Mouse (Mus musculus): ENCODE results near the gene Ide. TPM values are rescaled to one million over a fixed set of nuclear protein-coding genes. Genes with fewer than 3 reads are reported as not detected.

Gene Ide
- total RNA-seq (2021) (10 to 100 TPM; 52.2 to 99.8 TPM), polyA plus RNA-seq (2012; rRNA removed) (24.0 and 50.6 TPM in 2 replicates)
- long read RNA-seq, full-length matches to known transcripts: 22 of 44 reads
- long read RNA-seq, partial matches to known transcripts: 4 of 44 reads
- long read RNA-seq, other reads (novel, unspliced or antisense): 18 of 44 reads

DNA sequence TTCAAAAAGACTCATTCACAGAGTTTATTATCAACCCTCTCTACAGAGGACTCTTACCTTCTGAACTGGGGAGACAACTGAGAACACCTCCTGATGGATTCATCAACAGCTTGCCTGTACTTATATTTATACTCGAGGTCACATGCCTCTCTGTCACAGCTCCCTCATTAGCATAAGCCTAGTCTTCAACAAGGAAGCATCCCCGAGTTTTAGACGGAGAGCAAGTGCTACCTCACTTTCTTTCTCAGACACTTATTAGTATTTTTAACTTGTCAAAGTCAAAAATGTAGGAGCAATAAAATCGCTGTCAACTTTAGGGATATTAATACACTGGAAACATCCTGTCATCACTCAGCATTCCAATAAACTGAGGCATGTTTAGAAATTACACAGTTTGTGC, at the start of gene Ide:
Ide (minus strand) TSS at position 101 of the 400 bp plus-strand sequence.
- H3K9ac ChIP-seq (ENCODE audit: low read depth, low read length): no peak within 1 kb of the TSS
- no peak within 1 kb of the TSS for H3K4me3 ChIP-seq
- no peak for TF ChIP-seq EP300 (IDR thresholded peaks at IDR 0.05; ENCODE audit: insufficient read depth, low read depth, low read length)
- no peak for TF ChIP-seq POLR2A (IDR thresholded peaks at IDR 0.05; ENCODE audit: insufficient read depth, low read depth, low read length)
- no peak for TF ChIP-seq CTCF (IDR thresholded peaks at IDR 0.05)
- no peaks in the 10 kb centered on the region for H3K27me3 ChIP-seq (ENCODE audit: control insufficient read depth, insufficient read depth, low read length)
- 67% methylated on average over 4 of the region's 4 CpGs for WGBS
- H3K27ac ChIP-seq: no peak within 1 kb of the TSS
- no peaks in the 10 kb centered on the region for H3K79me2 ChIP-seq (replicated peaks; ENCODE audit: control insufficient read depth, insufficient read depth, low read length)
- intact Hi-C loops (cut with DNase I): no loop called here
- H3K4me1 ChIP-seq (ENCODE audit: control insufficient read depth, insufficient read depth, low read length): peaks cover 1% of the 10 kb centered on the region; the same call in 1 of the 2 replicates
- DNase-seq: no peak
- no peaks in the 10 kb centered on the region; the same call in 1 of the 2 replicates for H3K36me3 ChIP-seq (ENCODE audit: control insufficient read depth, insufficient read depth, low read length)

DNA sequence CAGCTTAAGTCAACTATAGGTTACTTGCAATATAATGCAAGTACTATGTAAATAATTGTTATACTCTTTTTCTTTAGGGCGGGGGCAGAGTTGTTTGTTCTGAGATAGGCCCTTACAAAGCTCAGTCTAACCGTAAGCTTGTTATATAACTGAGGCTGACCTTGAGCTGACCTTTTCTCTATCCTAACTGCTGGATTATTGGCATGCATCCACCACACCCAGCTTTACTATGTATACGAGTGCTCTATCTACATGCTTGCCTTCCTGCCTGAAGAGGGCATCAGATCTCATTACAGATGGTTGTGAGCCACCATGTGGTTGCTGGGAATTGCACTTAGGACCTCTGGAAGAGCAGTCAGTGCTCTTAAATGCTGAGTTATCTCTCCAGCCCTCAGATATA, 48.5 kb upstream of the Ide start:
- TF ChIP-seq POLR2A (IDR thresholded peaks at IDR 0.05; ENCODE audit: insufficient read depth, low read depth, low read length) (no peak), CTCF (IDR thresholded peaks at IDR 0.05) (no peak), EP300 (IDR thresholded peaks at IDR 0.05; ENCODE audit: insufficient read depth, low read depth, low read length) (no peak)
- H3K36me3 ChIP-seq (ENCODE audit: control insufficient read depth, insufficient read depth, low read length): no peaks in the 10 kb centered on the region
- H3K9ac ChIP-seq (ENCODE audit: low read depth, low read length): no peak overlapping the region
- DNase-seq: no peak
- H3K4me3 ChIP-seq: no peak overlapping the region
- no peak overlapping the region for H3K27ac ChIP-seq
- intact Hi-C loops (cut with DNase I): no loop called here
- WGBS: 76% methylated on average over 3 of the region's 3 CpGs
- no peaks in the 10 kb centered on the region for H3K4me1 ChIP-seq (ENCODE audit: control insufficient read depth, insufficient read depth, low read length)
- H3K79me2 ChIP-seq (replicated peaks; ENCODE audit: control insufficient read depth, insufficient read depth, low read length): peaks cover 2% of the 10 kb centered on the region; the same call in 1 of the 2 replicates
- no peaks in the 10 kb centered on the region for H3K27me3 ChIP-seq (ENCODE audit: control insufficient read depth, insufficient read depth, low read length)

DNA sequence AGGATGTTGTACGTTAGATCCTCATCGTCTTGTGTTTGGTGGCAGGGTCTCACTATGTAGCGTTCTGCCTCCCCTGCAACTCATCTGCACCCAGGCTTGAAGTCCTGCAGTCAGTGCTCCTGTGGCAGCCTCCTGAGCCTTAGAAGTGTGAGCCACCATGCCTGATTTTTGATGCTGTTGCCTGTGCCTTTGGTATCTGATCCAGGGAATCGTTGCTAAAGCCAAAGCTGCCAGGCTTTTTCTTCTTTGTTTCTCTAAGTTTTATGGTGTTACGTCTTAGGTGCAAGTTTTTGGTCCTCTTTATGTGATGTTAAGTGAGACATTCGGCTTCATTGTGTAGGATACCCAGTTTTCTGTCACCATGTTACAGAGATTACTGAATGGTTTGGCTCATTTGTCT, 41.2 kb upstream of the Ide start:
- H3K36me3 ChIP-seq (ENCODE audit: control insufficient read depth, insufficient read depth, low read length): no peaks in the 10 kb centered on the region; the same call in 1 of the 2 replicates
- TF ChIP-seq EP300 (IDR thresholded peaks at IDR 0.05; ENCODE audit: insufficient read depth, low read depth, low read length): no peak
- TF ChIP-seq POLR2A (IDR thresholded peaks at IDR 0.05; ENCODE audit: insufficient read depth, low read depth, low read length): no peak
- no peak for TF ChIP-seq CTCF (IDR thresholded peaks at IDR 0.05)
- H3K27me3 ChIP-seq (ENCODE audit: control insufficient read depth, insufficient read depth, low read length): no peaks in the 10 kb centered on the region
- H3K79me2 ChIP-seq (replicated peaks; ENCODE audit: control insufficient read depth, insufficient read depth, low read length): peaks cover 2% of the 10 kb centered on the region; the same call in 1 of the 2 replicates
- DNase-seq: no peak
- no peak overlapping the region for H3K27ac ChIP-seq
- no peak overlapping the region for H3K4me3 ChIP-seq
- no peak overlapping the region for H3K9ac ChIP-seq (ENCODE audit: low read depth, low read length)
- intact Hi-C loops (cut with DNase I): loop anchor here (1.0 to 10.0 kb wide), 3 partner anchors 112 to 1294 kb away; partner anchors contain the start of gene Rpp30
- no peaks in the 10 kb centered on the region; the same call in 1 of the 2 replicates for H3K4me1 ChIP-seq (ENCODE audit: control insufficient read depth, insufficient read depth, low read length)
- 80% methylated on average over 6 of the region's 6 CpGs for WGBS

DNA sequence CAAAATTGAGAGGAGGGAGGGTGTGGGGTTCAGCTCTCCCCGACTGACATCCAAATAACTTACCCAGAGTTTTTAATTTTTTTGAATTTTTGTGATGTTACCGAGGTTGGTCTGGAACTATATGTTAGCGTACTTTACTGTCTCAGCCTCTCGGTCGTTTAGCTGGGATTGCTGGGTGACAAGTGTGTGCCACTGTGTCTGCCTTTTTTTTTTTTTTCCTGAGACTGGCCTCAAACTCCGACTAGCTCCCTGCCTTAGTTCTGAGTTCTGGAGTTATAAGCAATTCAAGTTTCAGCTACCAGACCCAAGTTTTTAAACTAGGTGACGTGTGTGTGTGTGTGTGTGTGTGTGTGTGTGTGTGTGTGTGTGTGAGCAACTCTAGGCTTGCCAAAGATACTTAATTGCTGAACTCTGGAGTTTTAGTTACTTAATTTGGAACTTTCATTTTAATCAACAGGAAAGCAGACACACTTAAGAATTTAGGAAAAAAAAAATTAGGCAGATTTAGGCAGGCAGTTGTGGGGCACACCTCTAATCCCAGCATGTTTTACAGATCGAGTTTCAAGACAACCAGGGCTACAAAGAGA, 39.8 kb upstream of the Ide start:
- Histone ChIP-seq H3K4me1 (ENCODE audit: control insufficient read depth, insufficient read depth, low read length) (no peaks in the 10 kb centered on the region; the same call in 1 of the 2 replicates), H3K9ac (ENCODE audit: low read depth, low read length) (no peak overlapping the region), H3K4me3 (no peak overlapping the region), H3K79me2 (replicated peaks; ENCODE audit: control insufficient read depth, insufficient read depth, low read length) (peaks cover 2% of the 10 kb centered on the region; the same call in 1 of the 2 replicates), H3K27ac (no peak overlapping the region), H3K36me3 (ENCODE audit: control insufficient read depth, insufficient read depth, low read length) (no peaks in the 10 kb centered on the region; the same call in 1 of the 2 replicates), H3K27me3 (ENCODE audit: control insufficient read depth, insufficient read depth, low read length) (no peaks in the 10 kb centered on the region)
- 10% methylated on average over 8 of the region's 8 CpGs for WGBS
- intact Hi-C loops (cut with DNase I): loop anchor here (5.0 to 10.0 kb wide), 2 partner anchors 110 to 1293 kb away; partner anchors contain the start of gene Rpp30
- DNase-seq: no peak
- TF ChIP-seq EP300 (IDR thresholded peaks at IDR 0.05; ENCODE audit: insufficient read depth, low read depth, low read length) (no peak), POLR2A (IDR thresholded peaks at IDR 0.05; ENCODE audit: insufficient read depth, low read depth, low read length) (no peak), CTCF (IDR thresholded peaks at IDR 0.05) (no peak)

DNA sequence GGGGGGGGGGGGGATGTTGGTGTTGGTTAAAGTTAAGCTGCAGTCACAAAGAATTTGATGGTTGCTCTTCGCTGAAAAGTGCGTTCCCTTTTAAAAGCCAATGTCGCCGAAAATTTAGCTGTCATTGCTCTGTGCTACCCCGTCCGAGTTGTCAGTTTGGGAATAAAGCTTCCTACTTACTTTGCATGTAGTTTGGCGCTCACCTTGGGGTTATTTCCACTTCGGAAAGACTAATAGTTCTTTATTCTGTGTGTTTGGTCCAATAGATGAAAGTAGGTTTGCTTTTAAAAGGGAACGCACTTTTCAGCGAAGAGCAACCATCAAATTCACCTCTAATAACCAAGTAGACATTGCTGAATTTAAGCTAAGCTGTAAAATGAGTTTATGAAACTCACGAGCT, 39.2 kb upstream of the Ide start:
- no peak for DNase-seq
- Histone ChIP-seq H3K27me3 (ENCODE audit: control insufficient read depth, insufficient read depth, low read length) (no peaks in the 10 kb centered on the region), H3K27ac (no peak overlapping the region), H3K4me3 (peak overlapping the region; percentile 81), H3K4me1 (ENCODE audit: control insufficient read depth, insufficient read depth, low read length) (no peaks in the 10 kb centered on the region; the same call in 1 of the 2 replicates), H3K79me2 (replicated peaks; ENCODE audit: control insufficient read depth, insufficient read depth, low read length) (no peaks in the 10 kb centered on the region), H3K36me3 (ENCODE audit: control insufficient read depth, insufficient read depth, low read length) (no peaks in the 10 kb centered on the region; the same call in 1 of the 2 replicates), H3K9ac (ENCODE audit: low read depth, low read length) (no peak overlapping the region)
- intact Hi-C loops (cut with DNase I): loop anchor here (5.0 to 10.0 kb wide), 2 partner anchors 110 to 1292 kb away; partner anchors contain the start of gene Rpp30
- WGBS: under 1% methylated on average over 11 of the region's 11 CpGs
- TF ChIP-seq POLR2A (IDR thresholded peaks at IDR 0.05; ENCODE audit: insufficient read depth, low read depth, low read length): no peak
- no peak for TF ChIP-seq EP300 (IDR thresholded peaks at IDR 0.05; ENCODE audit: insufficient read depth, low read depth, low read length)
- TF ChIP-seq CTCF (IDR thresholded peaks at IDR 0.05): no peak

Data from heart, adult 2 months (tissue).